Mouse (Mus musculus): ENCODE measurements at regions not wholly inside any gene's neighbourhood (a gene's known extent, or its start where the extent isn't known, plus 50 kb on each side); places are given as distances from the start of the nearest gene placed in this dataset.

DNA sequence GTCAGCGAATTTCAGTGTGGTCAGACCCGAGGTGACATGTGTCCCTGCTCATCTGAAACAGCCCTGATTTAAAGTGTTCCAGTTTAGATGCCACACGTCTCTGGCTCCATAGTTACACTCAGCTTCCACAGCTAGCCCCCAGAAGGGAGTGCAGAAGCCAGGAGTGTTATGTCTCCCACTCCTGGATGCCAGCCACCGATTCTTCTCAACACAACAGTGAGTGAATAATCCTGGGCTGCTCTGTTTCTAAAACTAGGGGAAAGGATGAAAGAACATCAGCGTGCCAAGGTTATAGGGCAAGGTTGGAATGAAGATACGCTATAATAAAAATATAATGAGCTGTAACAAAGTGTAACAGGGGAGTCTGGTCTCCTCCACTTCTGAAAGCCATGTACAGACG is 51.5 kb upstream of the Stmnd1 start:
- peak; percentile 28 to 39 for DNase-seq (ENCODE audit: low spot score in 2 of 2)

DNA sequence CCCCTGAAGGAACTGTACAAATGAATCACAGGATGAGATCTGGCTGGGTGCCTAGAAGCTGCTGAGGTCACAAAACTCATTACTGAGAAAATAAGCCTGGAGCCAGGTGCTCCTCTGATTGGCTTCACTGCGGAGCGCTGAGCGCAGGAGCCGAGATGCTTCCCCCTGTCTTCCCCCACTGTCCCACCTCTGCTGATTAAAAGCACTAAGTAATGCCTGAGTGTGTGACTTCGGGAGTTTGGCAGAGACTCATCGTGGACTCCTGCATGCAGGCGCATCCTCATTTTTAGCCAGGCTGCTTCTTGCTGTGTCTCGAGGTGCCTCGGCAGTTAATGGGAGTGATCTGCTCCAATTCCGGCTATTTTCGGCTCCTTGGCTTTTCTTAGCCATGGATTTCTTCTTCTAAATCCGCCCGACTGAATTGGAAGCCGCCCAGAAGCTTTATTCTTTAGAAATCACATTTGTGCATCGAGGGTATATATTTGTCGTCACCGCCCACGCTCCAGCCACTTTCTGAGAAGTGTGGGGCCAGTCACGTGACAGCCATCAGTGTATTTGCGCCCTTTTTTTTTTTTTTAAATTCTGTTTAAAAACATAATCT is 55.3 kb upstream of the Stmnd1 start:
- DNase-seq (ENCODE audit: low spot score in 2 of 2), result peak; percentile 65 to 87

DNA sequence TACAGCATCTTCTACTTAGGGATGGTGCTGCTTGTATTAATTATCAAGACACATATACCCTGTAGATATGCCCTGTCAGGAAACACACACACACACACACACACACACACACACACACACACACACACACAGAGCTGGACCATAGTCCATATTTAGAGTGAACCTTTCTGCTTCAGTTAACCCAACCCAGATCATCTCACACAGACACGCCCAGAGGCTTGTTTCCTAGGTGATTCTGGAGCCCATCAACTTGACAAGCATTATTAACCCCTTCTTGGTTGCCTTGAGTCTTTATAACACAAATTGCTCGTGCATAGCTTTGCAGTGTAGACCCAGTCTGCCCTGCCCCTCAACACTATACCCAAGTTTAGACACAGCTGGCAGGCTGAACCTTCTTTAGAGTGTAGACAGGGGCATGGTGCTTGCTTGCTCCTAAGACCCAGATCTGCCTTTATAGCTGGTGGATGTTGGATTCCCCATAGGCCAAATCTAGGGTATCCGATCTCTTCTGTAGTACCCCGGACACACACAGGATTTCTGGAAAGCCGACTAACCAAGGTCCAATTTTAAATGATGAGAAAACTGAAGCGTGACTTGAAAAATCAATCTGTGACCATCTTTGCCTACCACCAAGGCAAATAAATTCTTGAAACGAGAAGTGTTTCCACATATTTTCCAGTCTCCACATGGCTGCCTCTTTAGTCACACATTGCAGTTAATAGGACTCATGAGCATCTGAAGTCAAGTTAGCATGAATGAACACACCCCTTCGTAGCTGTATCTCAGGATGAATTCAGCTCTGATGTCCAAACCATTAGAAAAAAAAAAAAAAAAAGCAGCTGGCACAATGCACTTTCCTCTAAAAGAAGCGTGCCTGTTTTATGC is 56.3 kb upstream of the Stmnd1 start:
- no peak for DNase-seq (ENCODE audit: low spot score in 2 of 2)

GRCm38 (mm10) chr13:46203551-46203950 is 70.0 kb upstream of the Stmnd1 start:
- no peak for DNase-seq (ENCODE audit: low spot score in 2 of 2)

- DNase-seq (ENCODE audit: low spot score in 2 of 2), result no peak
Observed at GRCm38 (mm10) chr13:46202586-46202985, 70.9 kb upstream of the Stmnd1 start.

DNA sequence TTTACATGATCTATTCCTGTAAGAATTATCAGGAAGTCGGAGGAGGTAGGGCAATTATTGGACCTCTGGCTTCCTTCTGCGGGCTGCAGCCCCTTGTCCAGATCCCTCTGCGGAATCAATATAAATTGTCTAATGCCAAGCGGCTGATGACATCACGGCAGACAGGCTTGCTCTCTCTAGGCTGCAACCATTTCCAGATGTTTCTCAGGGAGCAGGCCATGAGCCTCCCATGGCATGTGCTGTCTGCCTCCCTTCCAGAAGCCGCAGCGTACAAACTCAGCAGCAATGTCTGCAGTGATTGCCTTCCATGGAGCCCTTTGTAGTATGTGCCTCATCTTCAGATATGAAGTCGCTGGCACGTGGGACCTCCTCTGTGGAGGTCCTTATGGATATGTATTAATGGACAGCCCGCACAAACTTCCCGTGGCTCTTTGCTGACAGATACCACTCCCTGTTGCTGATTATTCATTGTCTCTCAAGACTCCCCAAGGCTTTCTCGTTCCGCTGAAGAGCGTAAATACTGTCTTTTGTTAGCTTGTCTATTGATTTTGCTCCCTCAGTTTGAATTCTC is 72.4 kb upstream of the Stmnd1 start:
- no peak for DNase-seq (ENCODE audit: low spot score in 2 of 2)

GRCm38 (mm10) chr13:46193131-46193530 is 80.4 kb upstream of the Stmnd1 start:
- DNase-seq (ENCODE audit: low spot score in 2 of 2), result peak in 1 of 2 experiments; percentile 8

- no peak for DNase-seq (ENCODE audit: low spot score in 2 of 2)
Observed at GRCm38 (mm10) chr13:46189726-46190125, 83.8 kb upstream of the Stmnd1 start.

- peak in 1 of 2 experiments; percentile 26 for DNase-seq (ENCODE audit: low spot score in 2 of 2)
Observed at GRCm38 (mm10) chr13:46182851-46183250, 90.7 kb upstream of the Stmnd1 start.

DNA sequence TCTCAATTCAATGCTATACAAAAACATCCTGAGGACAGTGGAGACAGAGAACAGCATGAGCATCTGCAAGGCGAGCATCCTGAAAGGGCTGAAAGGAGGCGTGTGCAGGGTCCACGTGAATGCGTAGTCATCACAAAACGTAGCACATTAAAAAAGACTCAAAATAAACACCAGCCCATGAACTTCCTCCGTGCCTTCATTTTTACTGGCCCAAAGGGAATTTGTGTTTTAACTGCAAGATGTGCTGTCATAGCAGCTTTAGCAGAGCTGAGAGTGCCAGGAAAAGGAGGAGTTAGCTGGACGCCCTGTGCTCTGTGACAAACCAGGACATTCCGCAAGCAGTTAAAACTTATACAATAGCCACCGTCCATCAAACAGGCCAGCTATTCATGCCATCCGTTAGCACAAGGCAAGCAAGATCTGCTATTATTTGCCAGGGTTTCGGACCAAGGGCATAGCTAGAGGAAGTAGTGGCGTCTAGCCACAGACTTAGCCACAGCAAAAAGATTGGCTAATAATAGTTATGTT is 92.9 kb upstream of the Stmnd1 start:
- DNase-seq (ENCODE audit: low spot score in 2 of 2), result peak in 1 of 2 experiments; percentile 48

DNA sequence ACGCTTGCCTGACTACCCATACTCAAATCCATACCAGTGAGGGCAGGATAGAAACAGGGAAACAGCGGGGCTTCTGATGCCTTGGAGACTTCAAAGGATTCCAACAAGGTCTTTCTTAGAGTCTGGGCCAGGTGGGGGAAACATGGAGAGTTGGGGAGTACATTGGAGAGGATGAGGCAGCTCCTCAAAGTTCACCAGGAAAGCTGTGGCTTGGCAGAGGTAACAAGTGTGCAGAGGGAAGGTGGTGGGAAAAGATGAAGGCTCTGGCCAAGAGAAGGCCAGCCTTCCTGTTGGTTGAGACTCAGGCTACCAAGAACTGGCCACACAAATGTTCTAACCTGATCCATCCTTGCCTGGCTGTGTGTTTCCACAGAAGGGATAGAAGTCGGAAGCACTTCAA is 93.6 kb upstream of the Stmnd1 start:
- no peak for DNase-seq (ENCODE audit: low spot score in 2 of 2)

- DNase-seq (ENCODE audit: low spot score in 2 of 2), result no peak
Observed at GRCm38 (mm10) chr13:46173103-46173502, 100.4 kb upstream of the Stmnd1 start.

DNA sequence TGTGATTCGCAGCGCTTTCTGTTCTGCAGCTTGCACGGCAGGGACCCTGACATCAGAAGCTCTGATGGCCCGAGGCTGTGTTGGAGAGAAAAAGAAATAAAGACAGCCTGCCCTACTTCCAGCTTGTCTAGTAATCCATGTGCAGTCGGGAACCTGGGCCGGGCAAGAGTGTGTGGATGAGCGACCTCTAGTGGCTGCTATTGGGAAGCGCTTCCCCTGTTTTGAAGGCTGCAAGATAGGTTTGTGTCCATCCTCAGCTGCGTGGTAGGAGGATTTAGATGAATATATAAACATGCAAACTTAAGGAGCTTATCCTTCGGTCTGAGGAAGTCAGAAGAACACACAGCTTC is 111.5 kb upstream of the Stmnd1 start:
- peak; percentile 81 to 91 for DNase-seq (ENCODE audit: low spot score in 2 of 2)

GRCm38 (mm10) chr13:46161261-46162024 is 112.1 kb upstream of the Stmnd1 start:
- peak in 1 of 2 experiments; percentile 15 for DNase-seq (ENCODE audit: low spot score in 2 of 2)

- DNase-seq (ENCODE audit: low spot score in 2 of 2), result no peak
Observed at GRCm38 (mm10) chr13:46159354-46159753, 114.2 kb upstream of the Stmnd1 start.

DNA sequence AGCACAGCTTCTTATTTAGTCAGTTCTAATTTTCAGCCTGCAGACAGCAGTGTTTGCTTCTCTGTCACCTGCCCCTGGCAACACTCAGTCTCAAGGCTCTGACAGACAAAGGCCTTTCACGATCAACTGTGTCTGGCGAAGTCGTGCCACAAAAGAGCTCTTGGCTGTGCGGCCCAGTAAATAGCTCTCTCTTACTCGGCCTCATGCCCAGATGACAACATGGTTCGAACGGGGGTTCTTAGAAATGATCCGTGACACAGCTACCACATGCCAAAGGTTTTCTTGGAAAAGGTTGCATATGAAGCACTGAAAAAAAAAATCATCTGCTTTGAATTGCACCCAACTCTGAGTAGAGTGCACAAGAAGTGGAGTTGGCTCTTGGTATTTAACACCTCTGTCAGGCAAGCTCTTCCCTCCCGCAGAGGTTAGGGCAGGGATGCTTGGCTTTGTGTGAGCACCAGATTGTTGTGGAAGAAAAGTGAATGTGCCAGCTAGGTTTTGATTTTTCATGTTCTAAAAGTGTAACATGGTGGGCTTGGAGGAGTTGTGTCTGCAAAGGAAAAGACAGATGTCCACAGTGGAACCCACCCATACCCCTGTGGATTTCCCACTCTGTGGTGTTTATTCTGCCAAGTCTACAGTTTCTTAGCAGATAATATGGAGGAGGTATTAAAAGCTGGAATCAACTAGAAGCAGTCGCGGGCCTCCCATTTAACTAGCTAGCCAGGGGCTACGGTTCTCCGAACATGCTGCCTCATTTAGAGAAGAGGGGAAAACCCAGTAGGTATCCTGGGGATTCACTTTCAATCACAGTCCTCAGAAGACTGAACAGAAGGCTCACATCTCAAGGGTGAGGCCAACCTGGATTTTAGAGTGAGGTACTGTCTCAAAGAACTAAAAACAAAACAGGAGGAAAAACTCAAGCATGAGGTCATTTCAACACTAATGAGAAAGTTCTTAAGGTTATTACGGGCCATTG is 120.0 kb upstream of the Stmnd1 start:
- DNase-seq (ENCODE audit: low spot score in 2 of 2), result peak; percentile 6 to 26

- peak; percentile 13 to 53 for DNase-seq (ENCODE audit: low spot score in 2 of 2)
Observed at GRCm38 (mm10) chr13:46140006-46140405, 133.5 kb upstream of the Stmnd1 start.

- DNase-seq (ENCODE audit: low spot score in 2 of 2), result peak in 1 of 2 experiments; percentile 11
Observed at GRCm38 (mm10) chr13:46139251-46139650, 134.3 kb upstream of the Stmnd1 start.

DNA sequence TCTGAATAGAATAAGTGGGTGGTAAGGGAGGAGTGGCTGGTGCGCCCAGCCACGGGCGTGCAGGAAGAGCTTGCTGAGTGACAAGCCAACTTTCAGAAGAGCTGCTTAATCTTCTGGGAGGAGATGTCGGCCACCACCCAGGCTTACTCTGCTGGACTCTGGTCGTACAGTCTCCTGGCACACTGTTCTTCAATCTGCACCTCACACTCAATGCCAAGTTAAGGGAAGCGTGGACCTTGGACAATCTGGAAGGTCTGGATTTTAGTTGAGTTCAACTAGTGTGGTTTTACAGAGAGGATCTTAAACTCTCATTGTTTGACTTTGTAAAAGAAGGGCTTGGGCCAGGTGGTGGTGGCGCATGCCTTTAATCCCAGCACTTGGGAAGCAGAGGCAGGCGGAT is 138.1 kb upstream of the Stmnd1 start:
- DNase-seq (ENCODE audit: low spot score in 2 of 2), result no peak

DNA sequence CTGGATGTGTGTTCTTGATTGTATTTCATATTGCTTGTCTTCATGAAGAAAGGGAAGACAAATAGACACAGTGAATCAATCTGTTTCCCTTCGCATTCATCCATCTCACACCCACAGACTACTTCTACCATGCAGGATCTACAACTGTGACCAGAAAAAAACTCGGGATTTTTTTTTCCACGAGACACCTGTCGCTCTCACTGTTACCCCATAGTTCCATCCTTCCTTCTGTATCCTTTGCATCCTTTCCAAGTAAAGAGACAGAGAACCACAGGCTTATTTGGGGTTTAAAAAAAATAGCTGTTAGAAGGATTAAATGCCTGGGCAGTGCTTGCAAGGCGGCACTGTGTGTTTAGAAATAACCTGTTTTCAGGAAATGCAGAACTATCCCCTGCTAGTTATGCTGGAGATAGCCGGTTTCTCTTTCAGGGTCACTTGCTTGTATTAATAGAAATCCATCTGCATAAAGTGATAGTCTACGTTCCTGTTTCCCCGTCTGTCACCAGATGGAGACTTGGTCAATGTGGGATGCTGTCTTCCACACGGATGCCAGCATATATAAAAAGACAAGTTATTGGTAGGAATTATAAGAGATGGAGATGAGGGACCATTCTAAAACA is 144.2 kb upstream of the Stmnd1 start:
- DNase-seq (ENCODE audit: low spot score in 2 of 2), result peak; percentile 13 to 51
